ENCODE assay signal across 8 mouse cellular contexts in genomic region chr10:121701296-121702248, GRCm38 (mm10). TPM values are rescaled to one million over a fixed set of nuclear protein-coding genes. Genes with fewer than 3 reads are reported as not detected.
DNase-seq lines count a peak whose midpoint lies in the region; ATAC-seq and TF ChIP-seq lines count a peak whose summit lies in the region.

No protein-coding gene starts in this region.

- no peaks in the 10 kb centered on the region for H3K36me3 ChIP-seq in heart, embryonic 12.5 days
- H3K36me3 ChIP-seq in lung, postnatal 0 days (ENCODE audit: insufficient read depth, low read length): no peaks in the 10 kb centered on the region

- 0 out of 2 replicates have a peak, but pooled peaks cover 17% of the 10 kb centered on the region for H3K27me3 ChIP-seq in heart, embryonic 12.5 days (replicated peaks)
- no peaks in the 10 kb centered on the region for H3K27me3 ChIP-seq in lung, postnatal 0 days (replicated peaks; ENCODE audit: insufficient read depth, low read length)

- no peak overlapping the region for H3K4me2 ChIP-seq in heart, embryonic 12.5 days
- H3K4me2 ChIP-seq in lung, postnatal 0 days (replicated peaks; ENCODE audit: low read depth, low read length): no peak overlapping the region

- no peak for ATAC-seq in heart, embryonic 12.5 days (ENCODE audit: insufficient number of reproducible peaks, low FRiP score)
- peak; percentile 57; the same call in 1 of the 2 replicates for ATAC-seq in lung, postnatal 0 days

- TF ChIP-seq EP300 in lung, postnatal 0 days (IDR thresholded peaks at IDR 0.05): no peak

- no peaks in the 10 kb centered on the region; the same call in 1 of the 2 replicates for H3K9me3 ChIP-seq in heart, embryonic 12.5 days (replicated peaks)
- no peaks in the 10 kb centered on the region for H3K9me3 ChIP-seq in lung, postnatal 0 days (ENCODE audit: low read length)

- no peak overlapping the region for H3K9ac ChIP-seq in heart, embryonic 12.5 days
- H3K9ac ChIP-seq in lung, postnatal 0 days (replicated peaks; ENCODE audit: low read depth): no peak overlapping the region

- no peaks in the 10 kb centered on the region for H3K4me1 ChIP-seq in heart, embryonic 12.5 days (replicated peaks)
- no peaks in the 10 kb centered on the region for H3K4me1 ChIP-seq in lung, postnatal 0 days (ENCODE audit: insufficient read depth, low read depth, low read length)

- peak; percentile 82 for TF ChIP-seq CTCF in lung, postnatal 0 days (IDR thresholded peaks at IDR 0.05)

- H3K27ac ChIP-seq in heart, embryonic 12.5 days (ENCODE audit: poor library complexity, severe bottlenecking): no peak overlapping the region
- no peak overlapping the region for H3K27ac ChIP-seq in lung, postnatal 0 days (ENCODE audit: low read length)

- DNase-seq in heart, adult 18-20 months: peak; percentile 38 to 74
- DNase-seq in 3T3-L1 (ENCODE audit: low read depth, low spot score) (peak; percentile 70), NIH3T3 (ENCODE audit: low read depth) (peak; percentile 86)
- peak; percentile 68 for DNase-seq in embryo, embryonic 11 days
- peak; percentile 18 for DNase-seq in hindlimb bud, embryonic 11.5 days (ENCODE audit: extremely low spot score, low read depth, low spot score)
- DNase-seq in lung, postnatal 0 days (ENCODE audit: low spot score): peak; percentile 85
- peak; percentile 16 for DNase-seq in thymus, postnatal 14 days

- no peak overlapping the region for H3K4me3 ChIP-seq in heart, embryonic 12.5 days
- H3K4me3 ChIP-seq in lung, postnatal 0 days (ENCODE audit: low read depth, low read length): no peak overlapping the region

- 58% methylated on average over 11 of the region's 11 CpGs for WGBS in heart, embryonic 12.5 days
- 54% methylated on average over 11 of the region's 11 CpGs for WGBS in lung, postnatal 0 days

RNA-seq across cellular contexts. Expression of gene BC048403, which starts 38.2 kb away (rescaled TPM):
- total RNA-seq in heart, adult 18-20 months (2021): 1 to 10 TPM; 2.0 to 2.7 TPM
- 2.6 and 2.9 TPM in 2 replicates for polyA plus RNA-seq in heart, embryonic 12.5 days (2016; fragmentation: Nextera tagmentation; extraction: Ambion mirVana)
- polyA plus RNA-seq in lung, postnatal 0 days (2015; fragmentation: Nextera tagmentation; extraction: Ambion mirVana): 2.5 and 3.0 TPM in 2 replicates

Comparison
In these comparisons a context has a peak if more than half of its experiments do, and no peak if none do; other contexts are left out.
1. DNase-seq: peak in every context shown above with its lines; median percentile 86 in NIH3T3; 85 in lung, postnatal 0 days; 70 in 3T3-L1; 68 in embryo, embryonic 11 days; 56 in heart, adult 18-20 months; 18 in hindlimb bud, embryonic 11.5 days; 16 in thymus, postnatal 14 days.